ENCODE assay signal across 16 mouse cellular contexts in genomic region chr12:69507906-69508305, GRCm38 (mm10).
"Had no signal": no experiment of that assay in that cellular context is flagged by ENCODE, and none has a peak within 500 bp of the region (broad histone marks: within the 10 kb centered on the region; RNA-seq: fewer than 3 reads in every experiment).

No protein-coding gene starts in this region.

- H3K27ac ChIP-seq: neural tube, embryonic 13.5 days; neural tube, embryonic 15.5 days; stomach, embryonic 15.5 days; stomach, postnatal 0 days had no signal

- H3K4me2 ChIP-seq: neural tube, embryonic 13.5 days; neural tube, embryonic 15.5 days; stomach, embryonic 15.5 days had no signal

- H3K27me3 ChIP-seq: neural tube, embryonic 13.5 days; neural tube, embryonic 15.5 days; stomach, embryonic 15.5 days had no signal

- DNase-seq: retina, postnatal 1 day; right cerebral cortex, adult 18-20 months; right cerebral cortex, postnatal 14 days; right cerebral cortex, postnatal 25 days; right cerebral cortex, postnatal 4 days; spleen, adult 18-20 months; thymus, adult 18-20 months; thymus, adult 2 months; thymus, postnatal 14 days; thymus, postnatal 25 days; thymus, postnatal 36 days; thymus, postnatal 4 days had no signal

- H3K9ac ChIP-seq: neural tube, embryonic 13.5 days; neural tube, embryonic 15.5 days; stomach, embryonic 15.5 days had no signal

- H3K4me3 ChIP-seq: neural tube, embryonic 13.5 days; neural tube, embryonic 15.5 days; stomach, embryonic 15.5 days had no signal

- H3K36me3 ChIP-seq: neural tube, embryonic 13.5 days; neural tube, embryonic 15.5 days; stomach, embryonic 15.5 days had no signal

- H3K9me3 ChIP-seq: neural tube, embryonic 13.5 days; neural tube, embryonic 15.5 days; stomach, embryonic 15.5 days had no signal
